Mouse (Mus musculus) heart, postnatal 25 days (tissue): ENCODE measurements at regions not wholly inside any gene's neighbourhood (a gene's known extent, or its start where the extent isn't known, plus 50 kb on each side); places are given as distances from the start of the nearest gene placed in this dataset.

Source experiments
- DNase-seq: peaks from one replicate; pipeline ENCODE4 v3.0.0; 2022; ENCODE audit warnings: low spot score
- intact Hi-C: fragments of 180-260 bp; cut with DNase I; formaldehyde crosslinking; loops from one replicate; pipeline ENCODE4 v1.15.1; 2025

DNA sequence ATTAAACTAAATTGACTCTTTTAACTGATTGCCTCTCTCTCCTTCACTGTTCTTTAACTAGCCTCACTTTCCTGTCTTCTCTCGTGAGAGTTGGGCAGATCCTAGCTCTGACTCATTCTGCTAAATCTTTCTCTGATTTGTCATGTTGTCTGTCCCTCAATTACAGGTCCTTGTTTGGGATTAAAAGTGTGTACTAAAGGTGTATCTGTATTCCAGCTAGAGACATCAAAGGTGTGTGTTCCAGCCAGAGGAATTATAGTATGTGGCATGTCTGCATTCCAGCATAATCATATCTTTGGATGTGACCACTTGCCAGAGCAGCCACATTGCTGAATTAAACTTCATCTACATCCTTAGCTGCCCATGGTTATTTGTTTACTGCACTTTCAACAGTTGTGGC, 167.5 kb upstream of the Fam83b start:
- intact Hi-C loops: no loop called here
- DNase-seq: no peak

DNA sequence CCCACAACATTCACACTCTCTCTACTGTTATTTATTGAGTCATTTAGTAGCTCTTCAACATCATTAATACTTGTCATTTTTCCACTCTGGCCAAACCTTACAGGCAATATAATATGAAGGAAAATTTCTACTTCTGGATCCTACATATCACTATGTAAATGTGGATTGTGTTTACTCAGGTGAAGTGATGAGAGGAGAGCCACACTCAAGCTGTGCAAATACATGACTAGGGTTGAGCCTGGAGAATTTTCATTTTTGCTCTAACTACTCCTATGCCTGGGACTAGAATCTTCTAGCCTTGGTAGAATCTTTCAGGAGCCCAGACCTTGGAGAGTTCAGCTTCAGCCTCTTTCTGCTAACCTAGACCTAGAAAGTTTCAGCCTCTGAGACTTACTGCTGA, 166.9 kb upstream of the Fam83b start:
- DNase-seq: no peak
- intact Hi-C loops: no loop called here

DNA sequence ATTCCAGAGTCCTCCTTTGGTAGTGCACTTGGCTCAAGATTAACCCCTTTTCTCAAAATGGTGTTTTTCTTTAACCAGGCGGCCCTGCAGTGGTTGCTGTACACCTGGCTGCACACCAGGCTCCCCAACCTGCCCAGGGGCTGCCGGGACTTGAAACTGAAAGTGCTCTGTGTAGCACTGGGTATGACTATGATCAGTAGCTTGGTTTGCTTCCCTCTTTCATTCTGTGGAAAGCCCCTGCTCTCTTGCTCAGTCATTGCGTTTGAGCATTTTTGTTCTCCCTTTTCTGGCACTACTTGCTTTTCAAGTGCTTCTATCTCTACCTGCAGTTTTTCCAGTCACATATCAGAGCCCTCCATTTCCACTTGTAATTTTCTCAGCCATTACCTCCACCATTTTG, 156.0 kb upstream of the Fam83b start:
- intact Hi-C loops: no loop called here
- DNase-seq: no peak

DNA sequence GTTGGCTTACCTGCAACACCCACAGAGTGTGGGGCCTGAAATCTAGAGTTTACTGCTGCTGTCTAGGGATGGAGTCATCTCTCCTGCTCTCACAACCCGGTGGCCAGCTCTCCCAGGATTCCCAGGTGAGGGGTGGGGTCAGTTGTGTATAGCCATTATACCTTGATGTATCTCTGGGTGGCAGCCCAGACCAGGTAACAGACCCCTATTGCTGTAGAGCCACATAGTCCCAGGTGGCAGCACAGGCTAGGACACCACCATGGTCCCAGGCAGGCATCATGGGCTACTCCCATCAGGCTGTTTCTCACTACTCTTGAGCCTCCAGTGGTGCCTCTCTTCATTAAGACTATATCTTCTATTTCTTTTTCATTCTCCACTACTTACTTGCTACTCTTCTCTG, 148.9 kb upstream of the Fam83b start:
- DNase-seq: no peak

DNA sequence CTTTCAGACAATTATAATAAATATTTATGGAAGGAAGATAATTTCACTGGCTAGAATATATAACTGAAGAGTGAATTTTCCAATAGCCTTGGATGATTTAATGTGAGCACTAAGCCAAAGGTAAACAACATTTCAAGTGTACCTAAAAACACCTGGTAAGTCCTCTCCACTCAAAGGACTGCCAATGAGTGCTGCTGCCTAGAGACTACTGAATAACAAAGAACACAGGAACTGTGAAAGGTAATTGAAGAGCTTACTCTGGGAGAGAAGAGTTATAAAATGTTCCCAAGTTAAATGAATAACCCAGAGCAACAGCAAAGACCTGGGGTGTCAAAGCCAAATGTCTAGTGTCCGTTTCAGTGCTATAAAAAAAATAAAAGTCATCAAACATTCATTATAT, 139.5 kb upstream of the Fam83b start:
- intact Hi-C loops: no loop called here
- DNase-seq: no peak

More for the DNA sequence above, 148.9 kb upstream of the Fam83b start:
- intact Hi-C loops: no loop called here

DNA sequence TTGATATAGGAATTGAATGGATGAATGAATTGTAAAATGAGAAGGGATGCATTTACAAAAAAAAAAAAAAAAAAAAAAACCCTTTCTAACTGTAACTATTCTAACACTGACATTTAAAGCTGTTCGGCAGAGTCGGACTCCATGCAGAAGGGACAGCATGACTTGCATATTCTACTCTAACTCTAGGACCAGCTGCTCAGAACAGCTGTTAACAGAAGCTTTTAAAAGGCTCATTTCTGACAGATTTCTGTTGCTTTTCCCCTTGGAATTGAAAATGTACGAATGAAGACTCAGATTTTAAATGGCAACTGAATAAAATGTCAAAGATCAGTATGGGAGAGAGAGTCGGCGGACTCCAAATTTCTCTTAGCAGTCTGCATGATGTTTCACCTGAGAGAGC, 138.9 kb upstream of the Fam83b start:
- no peak for DNase-seq
- intact Hi-C loops: no loop called here

DNA sequence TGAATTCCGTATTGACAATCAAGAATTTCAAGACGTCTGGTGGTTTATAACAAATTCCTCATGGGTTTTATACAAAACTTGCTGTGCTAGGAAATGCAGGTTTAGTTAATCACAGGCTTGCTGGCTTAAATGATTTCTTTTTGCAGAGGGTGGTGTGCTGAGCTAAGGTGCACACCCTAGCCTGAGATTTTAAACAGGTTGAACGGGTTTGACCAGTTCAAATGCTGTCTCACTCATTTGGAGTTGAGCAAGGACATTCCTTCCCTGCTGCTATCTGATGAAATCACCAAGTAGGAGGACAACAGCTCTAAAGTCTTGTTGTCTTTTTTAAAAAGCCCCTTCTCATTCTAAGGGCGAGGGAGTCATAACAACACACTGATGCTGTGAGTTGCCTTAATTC, 128.6 kb upstream of the Fam83b start:
- no peak for DNase-seq
- intact Hi-C loops: no loop called here

DNA sequence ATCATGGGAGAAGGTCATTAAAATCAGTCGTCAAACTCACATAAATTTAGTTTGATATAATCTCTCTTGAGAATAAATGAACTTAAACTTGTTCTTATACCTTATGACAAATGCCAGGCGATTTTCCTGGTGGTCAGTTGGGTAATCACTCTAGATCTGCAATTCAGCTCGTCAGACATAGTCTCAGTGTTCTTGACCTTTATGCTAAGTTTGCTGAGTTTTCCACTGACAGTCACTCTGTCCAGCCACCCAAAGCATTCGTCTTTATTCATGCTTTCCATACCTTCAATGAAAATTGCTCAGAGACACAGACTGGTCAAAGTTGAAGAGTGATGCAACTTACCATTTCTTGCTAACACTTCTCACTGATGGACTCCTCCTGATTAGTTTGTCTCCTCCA, 126.1 kb upstream of the Fam83b start:
- intact Hi-C loops: no loop called here
- DNase-seq: no peak

DNA sequence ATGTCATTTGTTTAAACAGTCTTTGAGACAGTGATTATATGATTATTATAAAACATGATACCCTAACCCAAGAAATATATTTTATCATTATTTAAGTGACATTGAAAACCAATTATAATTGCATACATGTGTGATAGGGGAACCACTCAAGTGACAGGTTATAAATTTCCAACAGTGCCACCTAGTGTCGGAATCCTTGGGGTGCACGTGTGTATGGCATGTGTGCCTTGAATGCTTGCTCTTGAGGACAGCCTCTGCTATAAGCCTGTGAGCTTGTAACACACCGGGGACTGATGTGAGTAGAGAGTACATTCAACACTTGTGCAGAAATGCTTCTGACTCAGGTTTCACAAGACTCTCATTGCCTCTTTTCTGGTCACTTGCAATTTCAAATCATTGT, 93.9 kb upstream of the Fam83b start:
- DNase-seq: no peak
- intact Hi-C loops: loop anchor here (2.0 kb wide), 1 partner anchor 270 kb away; no protein-coding TSS in a partner anchor

DNA sequence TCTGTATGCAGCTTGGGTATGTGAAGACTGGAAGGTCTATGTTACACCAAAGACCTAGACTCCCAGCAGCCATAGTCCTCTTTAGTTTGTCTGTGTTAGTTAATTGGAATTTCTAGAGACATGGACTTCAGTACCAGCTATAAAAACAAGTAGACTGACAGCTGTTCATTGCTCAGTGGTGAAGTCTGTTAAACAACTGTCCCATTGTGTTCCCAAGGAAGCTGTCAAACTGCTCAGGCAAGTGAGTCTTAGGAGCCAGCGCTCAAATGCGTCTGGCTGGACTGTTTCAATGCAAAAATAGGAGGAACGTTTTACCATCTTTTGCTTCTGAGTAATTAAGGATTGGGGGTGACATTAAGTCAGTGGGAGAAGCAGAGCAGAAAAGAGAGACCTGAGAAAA, 92.9 kb upstream of the Fam83b start:
- no peak for DNase-seq
- intact Hi-C loops: loop anchor here (2.0 kb wide), 1 partner anchor 269 kb away; no protein-coding TSS in a partner anchor

DNA sequence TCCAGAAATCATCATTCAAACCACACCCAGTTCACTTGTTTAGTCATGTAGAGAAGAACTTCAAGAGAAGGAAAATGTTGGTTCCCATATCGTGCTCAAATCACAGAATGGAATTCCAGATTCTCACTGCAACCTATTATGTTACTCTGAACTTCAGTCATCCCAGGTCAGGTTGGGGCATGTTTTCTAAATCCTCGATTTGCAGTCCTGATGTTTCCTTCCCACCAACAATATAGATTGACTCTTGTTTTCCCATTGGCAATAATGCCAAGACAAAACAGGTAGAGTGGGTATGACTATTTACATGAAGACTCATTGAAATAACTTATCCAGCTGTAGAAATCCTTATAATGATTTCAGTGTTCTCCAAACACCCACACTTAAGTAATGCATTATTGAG, 86.4 kb upstream of the Fam83b start:
- DNase-seq: no peak
- intact Hi-C loops: no loop called here

DNA sequence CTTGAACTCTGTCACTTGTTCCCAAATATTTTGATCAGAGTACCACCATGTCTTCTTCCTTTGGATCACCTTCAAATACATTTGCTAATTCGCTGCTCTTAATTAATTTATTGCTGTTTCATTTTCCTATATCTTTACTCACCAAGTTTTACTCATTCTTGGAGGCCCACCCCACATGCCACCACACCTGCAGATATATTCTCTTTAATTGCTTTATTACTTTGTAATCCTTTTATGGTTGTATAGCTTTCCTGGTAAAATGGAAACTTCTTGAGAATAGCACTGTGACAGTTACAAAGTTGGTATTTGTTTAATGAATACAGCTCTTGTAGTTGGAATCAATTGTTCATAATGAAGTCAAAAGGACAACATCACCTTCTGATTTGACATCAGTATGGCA, 82.6 kb upstream of the Fam83b start:
- intact Hi-C loops: no loop called here
- DNase-seq: no peak

DNA sequence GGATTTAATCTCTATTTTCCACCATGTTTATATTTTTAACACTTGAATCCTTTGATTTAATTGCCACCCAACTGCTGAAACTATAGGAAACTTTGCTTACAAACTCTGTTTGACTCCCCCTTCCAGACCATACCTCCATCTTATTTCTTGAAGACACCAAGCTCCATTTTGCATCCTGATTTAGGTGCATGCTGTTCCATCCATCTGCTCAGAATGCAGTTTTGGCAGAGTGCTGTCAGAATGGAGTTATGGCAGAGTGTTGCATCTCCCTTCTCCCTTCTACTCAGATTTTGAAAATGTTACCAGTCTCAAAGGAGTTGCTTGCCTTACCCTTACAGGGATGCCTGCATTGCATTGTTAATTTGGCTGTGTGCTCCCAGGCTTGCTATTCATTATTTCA, 79.5 kb upstream of the Fam83b start:
- intact Hi-C loops: no loop called here
- no peak for DNase-seq
